Mouse (Mus musculus) kidney, postnatal 14 days (tissue): ENCODE data around the gene Wdr35.
"Not testable (repeated sequence)": the region's sequence is repeated elsewhere in the genome, so short reads cannot be mapped to it uniquely, and the experiment has no call there.

ENCODE experiments used
- DNase-seq: peaks from one replicate; pipeline ENCODE4 v3.0.0; 2022; ENCODE audit warnings: mixed read lengths

Wdr35 gene

DNA sequence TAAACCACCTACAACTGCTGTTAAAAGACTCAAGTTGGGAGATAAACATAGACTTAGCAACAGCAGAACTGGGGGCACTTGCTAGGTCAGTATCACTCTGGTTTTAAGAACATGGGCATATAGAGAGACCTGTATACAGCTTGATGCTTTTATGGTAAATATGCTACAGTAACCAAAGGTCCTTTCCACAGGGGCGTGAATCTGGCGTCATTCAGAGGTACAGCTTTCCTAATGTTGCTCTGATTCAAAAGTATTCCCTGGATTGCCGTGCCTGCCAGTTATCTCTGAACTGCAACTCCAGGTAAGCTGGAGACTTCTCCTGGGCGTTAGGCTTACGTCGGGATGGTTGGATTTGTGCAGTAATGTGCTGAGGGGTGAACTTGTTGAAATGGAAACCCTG, 34.1 kb downstream of the Wdr35 start:
- DNase-seq, result no peak

DNA sequence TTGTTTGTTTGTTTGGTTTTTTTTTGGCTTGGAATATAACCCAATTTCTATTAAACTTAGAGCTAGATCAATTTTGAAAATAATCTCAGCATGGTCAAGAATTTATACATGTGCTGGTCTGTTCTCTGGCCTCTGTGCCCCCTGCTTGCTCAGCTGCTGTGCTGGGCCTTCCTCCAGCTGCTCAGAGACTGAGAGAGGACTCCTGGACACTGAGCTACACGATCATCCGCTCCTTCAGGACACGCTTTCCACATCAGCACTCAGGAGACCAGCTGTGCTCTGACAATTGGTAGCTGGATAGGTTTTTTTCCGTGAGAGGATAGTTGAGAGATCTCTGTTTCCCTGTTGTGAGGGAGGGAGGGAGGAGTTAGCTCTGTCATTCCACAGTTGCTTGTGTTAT, 36.6 kb downstream of the Wdr35 start:
- no peak for DNase-seq

DNA sequence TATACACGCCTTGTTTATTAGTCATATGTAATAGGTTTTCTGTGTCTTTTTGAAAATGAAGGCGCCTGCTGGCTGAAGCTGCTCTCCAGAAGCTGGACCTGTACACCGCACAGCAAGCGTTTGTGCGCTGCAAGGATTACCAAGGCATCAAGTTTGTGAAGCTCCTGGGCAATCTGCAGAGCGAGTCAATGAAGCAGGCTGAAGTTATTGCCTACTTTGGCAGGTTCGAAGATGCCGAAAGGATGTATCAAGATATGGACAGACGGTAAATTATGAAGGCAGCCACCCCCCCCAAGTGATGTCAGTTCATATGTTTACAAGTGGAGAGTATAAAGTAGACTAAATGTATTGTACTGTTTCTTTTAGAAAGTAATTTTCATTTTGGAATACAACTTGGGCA, 42.7 kb downstream of the Wdr35 start:
- DNase-seq, result no peak

- no peak for DNase-seq
These were observed 46.7 kb downstream of the Wdr35 start for GRCm38 (mm10) chr12:9020431-9020830.

DNA sequence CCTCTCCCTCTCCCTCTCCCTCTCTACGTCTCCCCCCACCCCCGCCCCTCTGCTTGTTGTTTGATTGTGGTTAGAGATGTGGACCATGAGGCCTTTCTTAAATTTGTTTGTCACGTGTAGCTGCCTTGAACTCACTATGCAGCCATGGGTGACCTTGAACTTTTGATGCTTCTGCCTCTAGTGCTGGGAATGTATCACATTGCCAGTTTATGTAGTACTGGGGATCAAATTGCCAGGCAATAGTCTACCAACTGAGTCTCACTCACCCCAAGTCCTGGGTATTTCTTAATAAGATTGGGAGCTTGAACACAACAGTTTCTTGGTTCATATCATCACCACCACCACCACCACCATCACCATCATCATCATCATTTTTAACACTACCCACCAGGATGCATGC, 47.3 kb downstream of the Wdr35 start:
- DNase-seq, result no peak

GRCm38 (mm10) chr12:9023031-9023430, 49.3 kb downstream of the Wdr35 start:
- DNase-seq, result no peak

- DNase-seq, result no peak
These were observed 50.4 kb downstream of the Wdr35 start for GRCm38 (mm10) chr12:9024071-9024470.

DNA sequence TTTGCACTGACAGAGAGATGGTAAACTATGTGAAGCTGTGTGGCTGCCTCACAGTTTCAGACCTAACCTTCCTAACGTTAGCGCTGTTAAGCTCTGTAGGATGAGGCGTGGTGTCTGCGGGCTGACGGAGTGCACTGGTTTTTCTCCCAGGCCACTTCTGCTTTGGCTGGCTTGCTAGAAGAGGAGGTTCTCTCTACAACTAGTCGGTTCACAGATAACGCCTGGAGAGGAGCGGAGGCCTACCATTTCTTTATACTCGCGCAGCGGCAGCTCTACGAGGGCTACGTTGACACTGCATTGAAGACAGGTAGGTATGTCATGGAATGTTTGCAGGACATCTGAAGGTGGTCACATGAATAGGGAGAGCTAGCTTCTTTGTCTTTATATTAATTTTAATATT, 51.0 kb downstream of the Wdr35 start:
- no peak for DNase-seq

- no peak for DNase-seq
These were observed 53.2 kb downstream of the Wdr35 start for GRCm38 (mm10) chr12:9026843-9027242.

DNA sequence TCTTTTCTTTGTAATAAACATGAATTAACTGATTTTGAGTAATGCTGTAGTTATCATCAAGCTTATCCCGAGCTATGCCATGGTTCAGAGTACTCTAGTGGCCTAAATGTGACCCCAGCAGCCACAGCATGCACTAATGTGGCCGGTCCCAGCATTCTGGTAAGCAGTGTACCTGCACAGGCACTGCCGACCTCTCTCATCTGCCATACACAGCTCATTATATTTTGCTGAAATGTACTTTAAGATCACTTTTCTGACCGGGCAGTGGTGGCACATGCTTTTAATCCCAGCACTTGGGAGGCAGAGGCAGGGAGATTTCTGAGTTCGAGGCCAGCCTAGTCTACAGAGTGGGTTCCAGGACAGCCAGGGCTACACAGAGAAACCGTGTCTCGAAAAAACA, 55.1 kb downstream of the Wdr35 start:
- not testable (repeated sequence) for DNase-seq

DNA sequence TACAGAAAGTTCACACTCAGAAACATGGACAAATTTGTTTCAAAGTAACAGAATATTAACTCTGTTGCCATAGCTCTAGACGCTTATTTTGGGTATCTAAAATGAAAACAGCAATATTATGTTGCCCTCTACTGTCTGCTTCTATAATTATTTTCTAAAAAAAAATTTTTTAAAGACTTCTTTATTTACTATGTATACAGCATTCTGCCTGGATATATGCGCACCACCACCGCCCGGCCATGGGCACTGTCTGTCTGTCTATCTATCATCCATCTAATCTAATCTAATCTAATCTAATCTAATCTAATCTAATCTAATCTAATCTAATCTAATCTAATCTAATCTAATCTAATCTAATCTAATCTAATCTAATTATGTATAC, 55.8 kb downstream of the Wdr35 start:
- no peak for DNase-seq

GRCm38 (mm10) chr12:9029888-9030723, 56.4 kb downstream of the Wdr35 start, which contains the start of gene Ttc32:
TSS of gene Ttc32 (plus strand) at chr12:9029997.
- DNase-seq, result peak; percentile 94

GRCm38 (mm10) chr12:9031166-9031565, 57.5 kb downstream of the Wdr35 start:
- no peak for DNase-seq

- DNase-seq, result no peak
These were observed 59.4 kb downstream of the Wdr35 start for GRCm38 (mm10) chr12:9033140-9033539.

DNA sequence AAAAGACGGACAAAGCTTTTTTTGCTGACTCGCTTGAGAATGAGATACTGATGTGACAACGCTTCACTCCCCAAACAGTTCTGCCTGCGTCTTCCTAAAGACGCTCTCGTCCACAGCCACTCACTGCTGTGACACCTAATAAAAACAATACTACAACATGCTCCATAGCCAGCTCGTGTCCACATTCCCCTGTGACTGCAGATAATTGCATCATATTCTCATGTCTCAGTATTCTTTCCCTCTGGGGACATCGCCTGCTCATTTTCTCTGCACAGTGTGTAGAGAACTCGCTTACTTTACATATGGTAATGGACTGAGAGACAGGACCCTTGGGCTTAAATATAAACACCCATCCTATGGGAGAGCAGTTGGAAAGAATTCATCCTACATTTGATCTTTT, 62.7 kb downstream of the Wdr35 start:
- DNase-seq, result no peak

- DNase-seq, result no peak
These were observed 66.5 kb downstream of the Wdr35 start for GRCm38 (mm10) chr12:9040177-9040576.

DNA sequence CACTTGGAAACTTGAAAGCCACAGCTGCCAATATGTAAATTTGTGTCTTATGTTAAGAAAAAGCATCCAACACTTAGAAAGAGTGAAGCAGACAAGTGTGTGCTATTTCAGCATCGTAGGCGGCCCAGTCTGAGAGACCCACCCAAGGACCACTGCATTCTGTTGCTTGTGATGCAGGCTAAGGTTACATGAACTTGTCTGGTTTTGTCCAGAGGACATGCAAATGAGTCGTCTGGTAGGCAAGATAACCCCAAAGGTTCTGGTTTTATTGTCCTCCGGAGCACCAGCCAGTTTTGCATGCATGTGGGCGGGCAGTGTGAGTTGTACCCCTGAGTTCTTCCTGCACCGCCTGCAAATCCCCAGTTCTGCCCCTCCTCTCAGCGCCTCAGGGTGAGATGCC, 67.0 kb downstream of the Wdr35 start:
- no peak for DNase-seq

DNA sequence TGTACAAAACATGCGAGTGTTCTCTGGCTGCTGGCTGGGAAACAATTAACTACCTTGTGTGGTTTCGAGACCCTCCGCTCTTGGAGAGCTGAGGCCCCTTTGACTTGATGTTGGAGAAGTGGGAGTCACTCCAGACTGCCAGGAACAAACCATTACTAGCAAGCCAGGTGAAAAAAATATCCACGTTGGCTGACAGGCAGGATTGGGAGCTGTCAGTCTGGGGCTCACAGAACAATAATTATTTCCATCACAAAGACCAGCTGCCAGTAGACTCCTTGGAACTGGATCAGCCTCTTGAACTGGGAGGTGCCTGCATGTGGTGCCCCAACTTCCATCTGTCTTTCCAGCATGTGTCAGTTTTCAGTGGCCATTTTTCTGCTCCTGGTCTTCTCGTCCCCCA, 68.6 kb downstream of the Wdr35 start:
- DNase-seq, result no peak

GRCm38 (mm10) chr12:9042759-9043158, 69.1 kb downstream of the Wdr35 start:
- DNase-seq, result no peak

GRCm38 (mm10) chr12:9044666-9045065, 71.0 kb downstream of the Wdr35 start:
- no peak for DNase-seq

DNA sequence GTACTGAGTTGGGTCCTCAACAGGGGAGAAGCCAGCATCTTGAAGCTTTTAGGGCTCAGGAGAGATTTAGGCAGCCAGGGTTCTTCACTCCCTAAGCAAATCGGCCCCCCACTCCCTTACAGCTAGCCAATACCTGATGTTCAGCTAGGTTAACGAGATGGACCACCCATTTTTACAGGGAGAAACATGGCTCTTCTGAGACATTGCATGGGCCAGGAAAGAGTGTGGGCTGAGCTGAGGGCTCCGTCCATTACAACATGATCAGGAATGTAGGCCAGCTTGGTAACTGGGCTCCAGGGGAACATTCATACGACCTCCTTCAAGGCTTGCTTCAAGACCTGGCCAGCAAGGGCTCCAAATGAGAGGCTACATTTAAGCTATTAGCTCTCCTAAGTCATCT, 73.0 kb downstream of the Wdr35 start:
- DNase-seq, result no peak

GRCm38 (mm10) chr12:9048090-9048489, 74.4 kb downstream of the Wdr35 start:
- DNase-seq, result no peak

GRCm38 (mm10) chr12:9050824-9051223, 77.1 kb downstream of the Wdr35 start:
- no peak for DNase-seq

- peak; percentile 84 for DNase-seq
These were observed 78.6 kb downstream of the Wdr35 start for GRCm38 (mm10) chr12:9052075-9052829.
